25 mouse cellular contexts compared by ENCODE assay signal in the genomic region with DNA sequence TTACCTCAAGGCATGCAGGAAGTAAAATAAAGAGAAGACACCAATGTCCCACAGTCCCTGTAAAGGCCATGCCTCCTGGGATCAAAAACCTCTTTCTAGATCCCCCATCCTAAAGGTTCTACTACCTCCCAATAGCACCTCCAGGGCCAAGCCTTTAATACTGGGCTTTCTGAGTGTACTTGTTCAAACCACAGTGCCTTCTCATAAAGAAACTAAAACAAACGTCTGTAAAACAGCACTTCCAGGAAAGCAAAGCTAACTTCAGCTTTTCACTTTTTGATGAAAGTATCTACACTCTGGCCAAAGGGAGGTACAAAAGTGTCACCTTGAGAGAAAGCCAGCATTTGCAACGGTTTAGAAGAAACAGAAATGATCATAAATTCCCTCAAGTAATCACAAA. TPM values are rescaled to one million over a fixed set of nuclear protein-coding genes. Genes with fewer than 3 reads are reported as not detected.
DNase-seq lines count a peak whose midpoint lies in the region; ATAC-seq and TF ChIP-seq lines count a peak whose summit lies in the region.
"Had no signal": no experiment of that assay in that cellular context is flagged by ENCODE, and none has a peak within 500 bp of the region (broad histone marks: within the 10 kb centered on the region; RNA-seq: fewer than 3 reads in every experiment).

No protein-coding gene starts in this region.

- no peak overlapping the region for H3K27ac ChIP-seq in left cerebral cortex, adult 2 months
- H3K27ac ChIP-seq: embryonic facial prominence, embryonic 12.5 days; embryonic facial prominence, embryonic 15.5 days; heart, embryonic 13.5 days; hindbrain, embryonic 12.5 days; hindbrain, embryonic 15.5 days had no signal

- no peaks in the 10 kb centered on the region for H3K27me3 ChIP-seq in megakaryocyte, embryonic 14.5 days (replicated peaks)
- H3K27me3 ChIP-seq: embryonic facial prominence, embryonic 12.5 days; embryonic facial prominence, embryonic 15.5 days; heart, embryonic 13.5 days; hindbrain, embryonic 12.5 days; hindbrain, embryonic 15.5 days; Patski had no signal

- TF ChIP-seq CTCF in left cerebral cortex, adult 2 months (IDR thresholded peaks at IDR 0.05), result no peak

- intact Hi-C loops in left cerebral cortex, adult 2 months (cut with DNase I), result no loop called here

- ATAC-seq in megakaryocyte, adult 5-6 weeks (ENCODE audit: poor library complexity, severe bottlenecking), result no peak
- ATAC-seq in activated CD4-positive, CD25-positive, alpha-beta regulatory T cell, adult 4 months, result peak; percentile 23
- ATAC-seq: forebrain, embryonic 14.5 days; intestine, embryonic 16.5 days; Patski had no signal

- H3K4me3 ChIP-seq in megakaryocyte, embryonic 14.5 days (replicated peaks), result peak overlapping the region; percentile 6
- H3K4me3 ChIP-seq in left cerebral cortex, adult 2 months, result no peak overlapping the region
- H3K4me3 ChIP-seq: embryonic facial prominence, embryonic 12.5 days; embryonic facial prominence, embryonic 15.5 days; heart, embryonic 13.5 days; hindbrain, embryonic 12.5 days; hindbrain, embryonic 15.5 days had no signal

- peaks cover 68% of the 10 kb centered on the region for H3K4me1 ChIP-seq in megakaryocyte, embryonic 14.5 days
- H3K4me1 ChIP-seq: embryonic facial prominence, embryonic 15.5 days; hindbrain, embryonic 12.5 days; hindbrain, embryonic 15.5 days had no signal

- H3K9me3 ChIP-seq in megakaryocyte, embryonic 14.5 days, result no peaks in the 10 kb centered on the region
- H3K9me3 ChIP-seq: embryonic facial prominence, embryonic 12.5 days; embryonic facial prominence, embryonic 15.5 days; G1E; heart, embryonic 13.5 days; hindbrain, embryonic 12.5 days; hindbrain, embryonic 15.5 days had no signal

- no peaks in the 10 kb centered on the region for H3K36me3 ChIP-seq in megakaryocyte, embryonic 14.5 days (replicated peaks; ENCODE audit: low read length)
- H3K36me3 ChIP-seq: embryonic facial prominence, embryonic 12.5 days; embryonic facial prominence, embryonic 15.5 days; G1E; heart, embryonic 13.5 days; hindbrain, embryonic 12.5 days; hindbrain, embryonic 15.5 days had no signal

- DNase-seq in adrenal gland, adult 2 months, result peak; percentile 33
- DNase-seq in adrenal gland, adult 18-20 months (ENCODE audit: low spot score in 2 of 2), result no peak
- no peak for DNase-seq in right cerebral cortex, postnatal 10 days (ENCODE audit: low spot score in 2 of 2)
- DNase-seq in spleen, postnatal 14 days (ENCODE audit: low spot score in 2 of 2), result no peak
- no peak for DNase-seq in left cerebral cortex, adult 2 months (ENCODE audit: extremely low spot score in 1 of 2, low spot score in 2 of 2)
- DNase-seq: adrenal gland, postnatal 10 days; B cell, adult 2 months; cerebellum, adult 2 months; cerebellum, adult 9-11 months; cerebellum, postnatal 25 days; gastrocnemius, postnatal 25 days; heart, adult 18-20 months; heart, postnatal 14 days had no signal

RNA-seq across cellular contexts. Expression of a gene that starts 35.3 kb away (rescaled TPM):
- total RNA-seq in adrenal gland, adult 2 months (2021), result 10 to 100 TPM; 88.6 to 88.9 TPM
- 4.3 and 5.8 TPM in 2 replicates for polyA plus RNA-seq in adrenal gland, adult 2 months (2012; rRNA removed)
- 10 to 100 TPM; 77.4 to 92.4 TPM for total RNA-seq in adrenal gland, adult 18-20 months (2021)
- polyA plus RNA-seq in megakaryocyte, embryonic 14.5 days (2012; ENCODE audit: insufficient read depth, low replicate concordance), result 1.3 and 6.6 TPM in 2 replicates
- 85.4 and 98.6 TPM in 2 replicates for total RNA-seq in megakaryocyte, adult 5-6 weeks (2015)
- 84.8 and 96.9 TPM in 2 replicates for total RNA-seq in megakaryocyte, adult 5-6 weeks (2017)
- 10 to 100 TPM; 36.4 to 47.1 TPM for polyA plus RNA-seq in activated CD4-positive, CD25-positive, alpha-beta regulatory T cell, adult 4 months (2017; shearing (Covaris generic))
- 10 to 100 TPM; 37.5 to 39.2 TPM for total RNA-seq in left cerebral cortex, adult 2 months (2021)
